Comparison of ENCODE assay signal across 21 mouse cellular contexts in genomic region chr1:169819404-169819949, GRCm38 (mm10).
A peak's percentile ranks its signal among the peaks of the same experiment; 100 is the strongest.
DNase-seq lines count a peak whose midpoint lies in the region; ATAC-seq and TF ChIP-seq lines count a peak whose summit lies in the region.
"Had no signal": no experiment of that assay in that cellular context is flagged by ENCODE, and none has a peak within 500 bp of the region (broad histone marks: within the 10 kb centered on the region; RNA-seq: fewer than 3 reads in every experiment).

No protein-coding gene starts in this region.

- intact Hi-C loops in left cerebral cortex, adult 2 months (cut with DNase I), result loop anchor here (1.0 to 10.0 kb wide), 2 partner anchors 72 to 145 kb away; partner anchors contain the start of gene Rgs4
- intact Hi-C loops in left cerebral cortex, postnatal 14 days (cut with DNase I), result loop anchor here (10.0 kb wide), 1 partner anchor 145 kb away; no protein-coding TSS in a partner anchor

- WGBS in forebrain, postnatal 0 days, result 73% methylated on average over 5 of the region's 5 CpGs
- WGBS in forebrain, embryonic 13.5 days, result 83% methylated on average over 5 of the region's 5 CpGs
- WGBS in midbrain, embryonic 13.5 days, result 66% methylated on average over 5 of the region's 5 CpGs

- no peaks in the 10 kb centered on the region for H3K9me3 ChIP-seq in forebrain, postnatal 0 days (ENCODE audit: low read length)
- no peaks in the 10 kb centered on the region for H3K9me3 ChIP-seq in forebrain, embryonic 13.5 days (replicated peaks)
- no peaks in the 10 kb centered on the region for H3K9me3 ChIP-seq in midbrain, embryonic 13.5 days
- H3K9me3 ChIP-seq: intestine, embryonic 15.5 days; limb, embryonic 13.5 days; liver, embryonic 12.5 days had no signal

- no peaks in the 10 kb centered on the region for H3K4me1 ChIP-seq in forebrain, postnatal 0 days (ENCODE audit: insufficient read depth)
- H3K4me1 ChIP-seq in forebrain, embryonic 13.5 days, result no peaks in the 10 kb centered on the region
- H3K4me1 ChIP-seq in midbrain, embryonic 13.5 days (replicated peaks), result 0 out of 2 replicates have a peak, but pooled peaks cover 2% of the 10 kb centered on the region
- H3K4me1 ChIP-seq: intestine, embryonic 15.5 days; limb, embryonic 13.5 days; liver, embryonic 12.5 days had no signal

- no peak for TF ChIP-seq CTCF in forebrain, postnatal 0 days (IDR thresholded peaks at IDR 0.05; ENCODE audit: low read depth)
- TF ChIP-seq CTCF in left cerebral cortex, adult 2 months (IDR thresholded peaks at IDR 0.05), result no peak

- peak; percentile 56 for ATAC-seq in forebrain, postnatal 0 days
- ATAC-seq in forebrain, embryonic 13.5 days, result no peak
- peak; percentile 37; the same call in 1 of the 2 replicates for ATAC-seq in midbrain, embryonic 13.5 days
- ATAC-seq: intestine, embryonic 15.5 days; liver, embryonic 12.5 days had no signal

- no peaks in the 10 kb centered on the region for H3K36me3 ChIP-seq in forebrain, postnatal 0 days (ENCODE audit: insufficient read depth)
- H3K36me3 ChIP-seq in forebrain, embryonic 13.5 days (ENCODE audit: poor library complexity, severe bottlenecking), result no peaks in the 10 kb centered on the region
- no peaks in the 10 kb centered on the region for H3K36me3 ChIP-seq in midbrain, embryonic 13.5 days
- H3K36me3 ChIP-seq: G1E; intestine, embryonic 15.5 days; limb, embryonic 13.5 days; liver, embryonic 12.5 days had no signal

- no peak overlapping the region for H3K4me3 ChIP-seq in forebrain, postnatal 0 days (ENCODE audit: low read depth, low read length)
- no peak overlapping the region for H3K4me3 ChIP-seq in forebrain, embryonic 13.5 days
- no peak overlapping the region for H3K4me3 ChIP-seq in left cerebral cortex, adult 2 months
- no peak overlapping the region for H3K4me3 ChIP-seq in midbrain, embryonic 13.5 days (replicated peaks)
- H3K4me3 ChIP-seq: intestine, embryonic 15.5 days; limb, embryonic 13.5 days; liver, embryonic 12.5 days had no signal

- H3K4me2 ChIP-seq in forebrain, postnatal 0 days (ENCODE audit: low read depth), result no peak overlapping the region
- H3K4me2 ChIP-seq in forebrain, embryonic 13.5 days, result no peak overlapping the region
- no peak overlapping the region for H3K4me2 ChIP-seq in midbrain, embryonic 13.5 days (replicated peaks)
- H3K4me2 ChIP-seq: intestine, embryonic 15.5 days; limb, embryonic 13.5 days; liver, embryonic 12.5 days had no signal

- H3K27me3 ChIP-seq in forebrain, postnatal 0 days (ENCODE audit: insufficient read depth, low read length), result no peaks in the 10 kb centered on the region
- no peaks in the 10 kb centered on the region for H3K27me3 ChIP-seq in forebrain, embryonic 13.5 days
- no peaks in the 10 kb centered on the region for H3K27me3 ChIP-seq in midbrain, embryonic 13.5 days
- H3K27me3 ChIP-seq: intestine, embryonic 15.5 days; limb, embryonic 13.5 days; liver, embryonic 12.5 days had no signal

- DNase-seq in forebrain, postnatal 0 days, result peak; percentile 22
- DNase-seq in left cerebral cortex, adult 2 months (ENCODE audit: extremely low spot score in 1 of 2, low spot score in 2 of 2), result no peak
- no peak for DNase-seq in left cerebral cortex, postnatal 14 days (ENCODE audit: low spot score in 2 of 2)
- DNase-seq in adipocyte (ENCODE audit: low spot score), result peak; percentile 50
- no peak for DNase-seq in thymus, postnatal 25 days
- DNase-seq: adrenal gland, postnatal 14 days; B cell, adult 2 months; cerebellum, adult 9-10 months; gastrocnemius, postnatal 14 days; heart, postnatal 36 days; kidney, adult 8-10 months; kidney, postnatal 10 days; lung, adult 2 months; thymus, adult 18-20 months; thymus, postnatal 4 days had no signal

- no peak overlapping the region for H3K27ac ChIP-seq in forebrain, postnatal 0 days (ENCODE audit: low read depth, low read length)
- H3K27ac ChIP-seq in forebrain, embryonic 13.5 days, result no peak overlapping the region
- H3K27ac ChIP-seq in left cerebral cortex, adult 2 months, result peak overlapping the region; percentile 12; the same call in 1 of the 2 replicates
- no peak overlapping the region for H3K27ac ChIP-seq in midbrain, embryonic 13.5 days
- H3K27ac ChIP-seq: intestine, embryonic 15.5 days; limb, embryonic 13.5 days; liver, embryonic 12.5 days had no signal

- H3K9ac ChIP-seq in forebrain, postnatal 0 days, result no peak overlapping the region
- H3K9ac ChIP-seq in forebrain, embryonic 13.5 days, result no peak overlapping the region
- no peak overlapping the region for H3K9ac ChIP-seq in midbrain, embryonic 13.5 days (replicated peaks)
- H3K9ac ChIP-seq: intestine, embryonic 15.5 days; limb, embryonic 13.5 days; liver, embryonic 12.5 days had no signal

Comparison
In these comparisons a context has a peak if more than half of its experiments do, and no peak if none do; other contexts are left out.
1. DNase-seq: peak in forebrain, postnatal 0 days (single experiment) and adipocyte (single experiment); none in left cerebral cortex, adult 2 months (0 of 2), left cerebral cortex, postnatal 14 days (0 of 2) and thymus, postnatal 25 days (single experiment).